Mouse (Mus musculus) thymus, adult 2 months (tissue): ENCODE measurements around the gene Tmem273. TPM values are rescaled to one million over a fixed set of nuclear protein-coding genes. Genes with fewer than 3 reads are reported as not detected.

ENCODE experiments used
- DNase-seq: peaks from one replicate; pipeline ENCODE4 v3.0.0; 2021
- H3K27ac ChIP-seq: fragments of 200-500 bp; 2 replicates; pipeline ENCODE4 v1.5.1; 2012; ENCODE audit warnings: low read length, control low read depth; ENCODE audit not compliant: control insufficient read depth, insufficient read depth
- H3K27me3 ChIP-seq: fragments of 200-500 bp; 2 replicates; pipeline ENCODE4 v1.6.1; 2012; ENCODE audit warnings: mild to moderate bottlenecking, low read length, moderate library complexity, mixed read lengths; ENCODE audit not compliant: control insufficient read depth, insufficient read depth
- H3K36me3 ChIP-seq: fragments of 200-500 bp; 2 replicates; pipeline ENCODE4 v1.6.1; 2012; ENCODE audit warnings: mild to moderate bottlenecking, low read length, moderate library complexity; ENCODE audit not compliant: control insufficient read depth, insufficient read depth
- H3K4me1 ChIP-seq: fragments of 200-500 bp; replicated peaks from 2 replicates; pipeline ENCODE4 v1.6.1; 2012; ENCODE audit warnings: low read length; ENCODE audit not compliant: control insufficient read depth, insufficient read depth
- H3K4me3 ChIP-seq: fragments of 200-500 bp; 2 replicates; pipeline ENCODE4 v1.5.1; 2012; ENCODE audit warnings: mild to moderate bottlenecking, low read length, control low read depth, moderate library complexity; ENCODE audit not compliant: control insufficient read depth, insufficient read depth
- CTCF ChIP-seq: fragments of 200-500 bp; IDR thresholded peaks from 2 replicates; pipeline ENCODE4 v1.5.1; 2012; ENCODE audit warnings: mild to moderate bottlenecking, control low read depth, low read length, moderate library complexity, borderline replicate concordance; ENCODE audit not compliant: control insufficient read depth, poor library complexity, insufficient read depth; ENCODE audit errors: extremely low read depth
- POLR2A ChIP-seq: fragments of 200-500 bp; IDR thresholded peaks from 2 replicates; pipeline ENCODE4 v1.6.1; 2012; ENCODE audit warnings: mild to moderate bottlenecking, low read length, control low read depth, moderate library complexity; ENCODE audit not compliant: control insufficient read depth, poor library complexity, insufficient read depth; ENCODE audit errors: extremely low read depth
- WGBS: fragments of 180-500 bp; shearing (Covaris S2); methylation state at CpG from one replicate; pipeline ENCODE4 v1.1.7; 2018; 5-methylcytosine and 5-hydroxymethylcytosine counted together
- polyA plus RNA-seq: library from polyadenylated mRNA; depleted of rRNA; stranded (reverse); fragments of >200 nt; gene quantifications from 2 replicates; pipeline ENCODE4 v1.2.3, GENCODE M21; 2012

The Tmem273 gene
- polyA plus RNA-seq, 1 experiment, result 1.6 TPM

DNA sequence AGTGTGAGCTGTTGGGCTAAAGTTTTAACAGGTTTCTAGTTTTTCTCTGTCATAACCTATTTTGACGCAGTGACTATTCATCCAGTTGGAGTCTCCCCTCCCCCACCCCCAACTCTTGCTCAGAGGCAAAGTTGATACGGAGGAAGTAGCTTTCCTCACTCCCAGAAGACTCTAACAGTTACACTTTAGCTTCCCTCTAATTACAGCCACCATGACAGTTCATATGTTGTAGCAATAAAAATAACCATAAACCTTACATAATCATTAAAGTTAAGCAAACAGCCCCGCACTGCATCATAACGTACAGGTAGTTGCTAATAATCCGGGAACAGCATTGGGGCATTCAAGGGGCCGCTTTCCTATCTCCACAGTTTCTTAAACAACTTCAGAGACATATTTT is 15.2 kb upstream of the Tmem273 start:
- H3K4me3 ChIP-seq, result no peak overlapping the region
- no peaks in the 10 kb centered on the region for H3K36me3 ChIP-seq
- H3K4me1 ChIP-seq, result no peaks in the 10 kb centered on the region
- no peak for DNase-seq
- no peaks in the 10 kb centered on the region for H3K27me3 ChIP-seq
- TF ChIP-seq CTCF (no peak), POLR2A (no peak)
- WGBS, result 74% methylated on average over 6 of the region's 6 CpGs
- no peak overlapping the region for H3K27ac ChIP-seq

DNA sequence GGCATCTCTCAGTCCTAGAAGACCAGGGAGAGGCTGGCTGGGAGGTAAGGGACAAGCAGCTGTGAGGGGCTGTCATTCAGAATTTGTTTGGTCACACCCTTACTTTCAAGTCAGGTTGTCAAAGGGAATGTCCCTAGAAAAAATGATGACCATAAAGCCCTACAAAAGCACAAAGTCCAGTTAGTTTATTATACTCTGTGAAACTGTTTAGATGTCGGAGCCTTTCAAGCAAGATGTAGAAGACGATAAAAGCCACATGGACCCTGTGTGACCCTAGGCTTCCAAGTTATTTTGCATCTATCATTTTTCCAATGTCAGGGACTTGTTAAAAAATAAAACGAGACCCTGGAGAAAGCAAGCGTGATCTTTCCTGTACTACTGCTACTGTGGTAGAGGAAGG is 13.7 kb upstream of the Tmem273 start:
- no peak overlapping the region for H3K27ac ChIP-seq
- H3K4me1 ChIP-seq, result no peaks in the 10 kb centered on the region
- H3K27me3 ChIP-seq, result no peaks in the 10 kb centered on the region
- no peak overlapping the region for H3K4me3 ChIP-seq
- no peak for DNase-seq
- no peaks in the 10 kb centered on the region for H3K36me3 ChIP-seq
- TF ChIP-seq POLR2A (no peak), CTCF (no peak)
- WGBS, result 93% methylated on average over 4 of the region's 4 CpGs

DNA sequence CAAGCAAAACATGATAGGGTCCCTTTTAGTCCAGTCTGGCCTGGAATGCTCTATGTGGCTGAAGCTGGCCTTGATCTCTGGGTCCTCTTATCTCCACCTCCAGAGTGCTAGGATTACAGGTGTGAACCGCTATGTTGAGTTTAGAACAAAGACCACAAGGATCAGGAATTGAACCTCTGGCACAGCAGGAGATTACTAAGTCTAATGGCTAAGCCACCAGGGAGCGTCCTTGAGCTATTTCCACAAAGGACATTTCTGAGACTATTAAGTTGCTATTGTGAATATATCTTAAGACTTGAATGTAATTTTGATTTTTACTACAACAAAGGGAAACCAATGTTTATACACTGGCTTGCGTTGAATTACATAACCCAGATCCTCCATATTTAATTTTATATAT is 13.0 kb upstream of the Tmem273 start:
- WGBS, result 55% methylated on average over 3 of the region's 3 CpGs
- no peaks in the 10 kb centered on the region for H3K27me3 ChIP-seq
- H3K36me3 ChIP-seq, result no peaks in the 10 kb centered on the region
- no peaks in the 10 kb centered on the region for H3K4me1 ChIP-seq
- no peak overlapping the region for H3K4me3 ChIP-seq
- H3K27ac ChIP-seq, result no peak overlapping the region
- TF ChIP-seq CTCF (no peak), POLR2A (no peak)
- peak; percentile 16 for DNase-seq

DNA sequence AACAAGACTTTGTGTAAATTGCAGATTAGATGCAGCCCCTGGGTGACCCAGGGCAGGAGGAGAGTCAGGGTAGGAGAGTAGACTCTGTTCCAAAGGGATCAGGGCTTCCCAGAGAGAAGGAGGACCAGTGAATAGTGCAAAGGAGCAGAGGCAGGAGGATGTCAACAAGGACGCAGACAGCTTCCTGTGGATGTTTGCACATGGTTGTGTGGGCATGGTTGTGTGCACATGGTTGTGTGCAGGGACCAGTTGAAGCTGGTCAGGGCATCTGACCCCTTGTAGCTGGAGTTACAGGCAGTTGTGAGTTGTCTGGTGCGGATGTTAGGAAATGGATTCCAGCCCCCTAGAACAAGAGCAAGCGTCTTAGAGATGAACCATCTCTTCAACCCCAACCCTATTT is 12.3 kb upstream of the Tmem273 start:
- WGBS, result 90% methylated on average over 3 of the region's 3 CpGs
- Histone ChIP-seq H3K36me3 (no peaks in the 10 kb centered on the region), H3K27ac (no peak overlapping the region), H3K4me3 (no peak overlapping the region), H3K4me1 (no peaks in the 10 kb centered on the region), H3K27me3 (no peaks in the 10 kb centered on the region)
- no peak for DNase-seq
- TF ChIP-seq CTCF (no peak), POLR2A (no peak)

DNA sequence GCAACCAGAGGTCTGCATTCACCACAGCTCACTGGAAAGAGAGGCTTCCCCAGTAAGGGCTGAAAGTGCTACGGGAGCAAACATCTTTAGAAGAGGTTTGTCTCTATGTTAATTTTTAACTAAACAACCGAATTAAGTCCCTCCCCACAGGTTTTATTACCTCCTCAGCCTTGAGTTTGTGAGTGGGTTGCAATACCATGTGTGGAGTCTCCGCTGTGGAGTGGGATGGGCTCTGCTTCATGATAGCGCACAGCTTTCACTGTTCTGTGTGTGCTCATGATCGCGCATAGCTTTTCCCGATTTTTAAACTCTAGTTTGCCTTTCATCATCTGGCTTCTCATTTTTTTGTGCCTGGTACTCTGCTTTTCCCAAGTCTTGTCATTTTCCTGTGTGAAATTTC is 9.7 kb upstream of the Tmem273 start:
- no peak overlapping the region for H3K27ac ChIP-seq
- DNase-seq, result no peak
- H3K4me3 ChIP-seq, result no peak overlapping the region
- TF ChIP-seq CTCF (no peak), POLR2A (no peak)
- WGBS, result 94% methylated on average over 7 of the region's 7 CpGs
- no peaks in the 10 kb centered on the region for H3K27me3 ChIP-seq
- no peaks in the 10 kb centered on the region for H3K4me1 ChIP-seq
- H3K36me3 ChIP-seq, result no peaks in the 10 kb centered on the region

DNA sequence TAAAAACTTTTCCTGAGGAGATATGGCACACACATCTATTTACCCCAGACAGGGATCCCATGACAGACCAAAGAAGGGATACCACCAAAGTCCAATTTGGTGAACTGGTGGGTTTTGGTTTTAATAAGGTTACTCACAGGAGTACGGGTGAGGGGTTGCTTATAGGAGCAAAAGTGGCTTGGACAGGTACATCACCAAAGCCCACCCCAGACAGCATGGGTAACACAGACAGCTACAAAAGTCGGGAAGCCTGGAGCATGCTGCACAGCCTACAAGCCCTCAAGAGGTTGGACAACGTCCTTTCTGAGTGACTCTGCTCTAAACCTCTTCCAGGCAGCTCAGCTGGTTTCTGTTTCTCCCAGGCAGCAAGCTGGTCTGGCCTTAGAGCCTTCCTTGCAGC is 7.4 kb upstream of the Tmem273 start:
- H3K27me3 ChIP-seq, result no peaks in the 10 kb centered on the region
- TF ChIP-seq CTCF (no peak), POLR2A (no peak)
- no peak overlapping the region for H3K27ac ChIP-seq
- DNase-seq, result no peak
- no peaks in the 10 kb centered on the region for H3K4me1 ChIP-seq
- WGBS, result 83% methylated on average over 3 of the region's 3 CpGs
- H3K36me3 ChIP-seq, result no peaks in the 10 kb centered on the region
- H3K4me3 ChIP-seq, result no peak overlapping the region

DNA sequence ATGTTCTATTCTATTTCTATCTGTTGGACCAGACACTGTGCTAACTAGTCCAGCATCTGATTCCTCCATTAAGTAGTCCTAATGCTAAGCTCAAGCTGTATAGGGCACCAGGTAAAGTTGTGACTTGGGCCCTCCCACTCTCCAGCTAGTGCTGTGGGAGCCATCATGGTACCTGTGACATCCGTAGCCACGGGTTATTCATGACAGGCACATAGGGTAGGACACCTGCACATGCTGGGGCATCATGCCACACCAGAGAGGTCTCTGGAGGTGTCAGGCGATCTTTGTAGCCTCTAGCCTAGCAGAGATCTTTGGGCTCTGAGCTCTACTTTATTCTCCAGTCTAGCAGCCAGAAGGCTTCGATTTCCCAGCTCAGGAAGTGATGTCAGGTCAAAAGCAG is 2.9 kb upstream of the Tmem273 start:
- 71% methylated on average over 4 of the region's 4 CpGs for WGBS
- Histone ChIP-seq H3K4me1 (peaks cover 10% of the 10 kb centered on the region), H3K27ac (no peak overlapping the region), H3K27me3 (no peaks in the 10 kb centered on the region), H3K36me3 (no peaks in the 10 kb centered on the region), H3K4me3 (no peak overlapping the region)
- TF ChIP-seq CTCF, result no peak
- TF ChIP-seq POLR2A, result no peak
- DNase-seq, result no peak
